Mouse (Mus musculus): ENCODE data around the gene Tgfbrap1. TPM values are rescaled to one million over a fixed set of nuclear protein-coding genes. Genes with fewer than 3 reads are reported as not detected.

Gene Tgfbrap1
- polyA plus RNA-seq, 1 experiment from 2014 or later, result 21.9 TPM

DNA sequence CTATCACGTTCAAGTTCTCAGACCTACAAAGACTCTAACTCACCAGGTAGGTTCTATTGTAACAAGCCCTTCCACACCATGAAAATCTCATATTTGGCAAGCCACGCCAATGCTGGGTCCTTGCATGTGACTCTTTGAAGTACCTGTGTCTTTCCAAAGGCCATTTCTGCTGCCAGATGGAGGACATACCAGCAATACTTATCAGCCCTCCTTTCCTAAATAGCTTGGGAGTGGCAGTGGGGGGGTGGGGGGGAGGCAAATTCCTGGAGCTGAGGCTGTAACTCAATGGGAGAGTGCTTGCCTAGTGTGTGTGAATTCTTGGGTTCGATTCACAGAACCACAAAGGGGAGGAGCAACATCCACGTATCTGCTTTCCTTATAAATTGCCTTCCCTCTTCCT is 26.3 kb upstream of the Tgfbrap1 start:
- ATAC-seq (ENCODE audit: low FRiP score, low TSS enrichment) (no peak), DNase-seq (no peak)
- Histone ChIP-seq H3K9me3 (ENCODE audit: control insufficient read depth, low read length) (no peaks in the 10 kb centered on the region), H3K9ac (replicated peaks; ENCODE audit: low read length) (no peak overlapping the region), H3K4me2 (ENCODE audit: low read length) (no peak overlapping the region), H3K36me3 (ENCODE audit: control insufficient read depth, insufficient read depth, low read length) (no peaks in the 10 kb centered on the region), H3K4me3 (replicated peaks; ENCODE audit: low read depth, low read length) (no peak overlapping the region), H3K27me3 (ENCODE audit: control insufficient read depth, insufficient read depth, low read length) (no peaks in the 10 kb centered on the region), H3K4me1 (ENCODE audit: control insufficient read depth, insufficient read depth, low read length) (no peaks in the 10 kb centered on the region), H3K27ac (replicated peaks; ENCODE audit: low read depth, low read length) (no peak overlapping the region)
- 87% methylated on average over 4 of the region's 4 CpGs for WGBS

DNA sequence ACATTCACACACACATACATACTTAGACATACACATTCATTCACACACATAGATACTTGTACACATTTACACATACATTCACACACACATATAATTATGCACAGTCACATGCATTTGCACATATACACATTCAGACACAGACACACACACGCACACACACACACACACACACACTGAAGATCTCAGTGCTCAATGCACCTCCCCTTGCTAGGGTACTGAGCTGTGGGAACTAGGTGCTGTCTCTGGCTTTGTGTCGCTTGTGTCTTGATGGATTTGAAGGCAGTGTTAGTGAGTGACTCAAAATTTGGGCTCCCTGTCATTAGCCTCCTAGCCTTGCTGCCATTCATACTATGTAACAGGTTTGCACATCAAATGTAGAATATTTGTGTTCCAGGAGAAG is 24.2 kb upstream of the Tgfbrap1 start:
- H3K9ac ChIP-seq (replicated peaks; ENCODE audit: low read length), result no peak overlapping the region
- H3K4me1 ChIP-seq (ENCODE audit: control insufficient read depth, insufficient read depth, low read length), result no peaks in the 10 kb centered on the region
- no peak overlapping the region for H3K27ac ChIP-seq (replicated peaks; ENCODE audit: low read depth, low read length)
- DNase-seq (no peak), ATAC-seq (ENCODE audit: low FRiP score, low TSS enrichment) (no peak)
- H3K36me3 ChIP-seq (ENCODE audit: control insufficient read depth, insufficient read depth, low read length), result peaks cover 8% of the 10 kb centered on the region
- H3K27me3 ChIP-seq (ENCODE audit: control insufficient read depth, insufficient read depth, low read length), result no peaks in the 10 kb centered on the region
- H3K4me2 ChIP-seq (ENCODE audit: low read length), result no peak overlapping the region
- no peak overlapping the region for H3K4me3 ChIP-seq (replicated peaks; ENCODE audit: low read depth, low read length)
- no peaks in the 10 kb centered on the region for H3K9me3 ChIP-seq (ENCODE audit: control insufficient read depth, low read length)
- 94% methylated on average over 2 of the region's 2 CpGs for WGBS

DNA sequence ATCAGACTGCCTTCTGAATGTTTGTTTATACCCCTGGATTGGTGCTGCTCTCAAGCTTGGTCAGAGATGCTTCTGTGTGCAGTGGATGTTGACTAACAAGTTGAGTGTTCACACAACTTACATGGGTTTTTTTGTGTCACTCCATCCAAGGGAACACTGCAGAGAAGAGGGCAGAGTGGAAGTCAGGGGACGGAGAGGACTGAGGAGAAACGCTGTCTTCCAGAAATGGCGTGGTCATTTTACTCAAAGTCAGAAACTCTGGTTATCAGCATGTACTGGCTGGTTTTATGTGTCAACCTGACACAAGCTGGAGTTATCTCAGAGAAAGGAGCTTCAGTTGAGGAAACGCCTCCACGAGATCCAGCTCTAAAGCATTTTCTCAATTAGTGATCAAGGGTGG is 22.5 kb upstream of the Tgfbrap1 start:
- H3K9me3 ChIP-seq (ENCODE audit: control insufficient read depth, low read length), result no peaks in the 10 kb centered on the region
- H3K4me1 ChIP-seq (ENCODE audit: control insufficient read depth, insufficient read depth, low read length), result no peaks in the 10 kb centered on the region
- no peak for DNase-seq

GRCm38 (mm10) chr1:43117435-43117834 is 19.0 kb upstream of the Tgfbrap1 start:
- H3K9ac ChIP-seq (replicated peaks; ENCODE audit: low read length), result no peak overlapping the region
- ATAC-seq (ENCODE audit: low FRiP score, low TSS enrichment), result no peak
- H3K36me3 ChIP-seq (ENCODE audit: control insufficient read depth, insufficient read depth, low read length), result peaks cover 46% of the 10 kb centered on the region
- no peak for DNase-seq
- H3K4me3 ChIP-seq (replicated peaks; ENCODE audit: low read depth, low read length), result no peak overlapping the region
- H3K27ac ChIP-seq (replicated peaks; ENCODE audit: low read depth, low read length), result no peak overlapping the region
- 97% methylated on average over 8 of the region's 8 CpGs for WGBS
- H3K27me3 ChIP-seq (ENCODE audit: control insufficient read depth, insufficient read depth, low read length), result no peaks in the 10 kb centered on the region
- no peak overlapping the region for H3K4me2 ChIP-seq (ENCODE audit: low read length)
- no peaks in the 10 kb centered on the region for H3K9me3 ChIP-seq (ENCODE audit: control insufficient read depth, low read length)
- H3K4me1 ChIP-seq (ENCODE audit: control insufficient read depth, insufficient read depth, low read length), result no peaks in the 10 kb centered on the region

More for the DNA sequence above, 22.5 kb upstream of the Tgfbrap1 start:
- H3K27ac ChIP-seq (replicated peaks; ENCODE audit: low read depth, low read length), result no peak overlapping the region
- peaks cover 18% of the 10 kb centered on the region for H3K36me3 ChIP-seq (ENCODE audit: control insufficient read depth, insufficient read depth, low read length)
- no peak overlapping the region for H3K4me2 ChIP-seq (ENCODE audit: low read length)
- no peak overlapping the region for H3K4me3 ChIP-seq (replicated peaks; ENCODE audit: low read depth, low read length)
- 95% methylated on average over 5 of the region's 5 CpGs for WGBS
- H3K27me3 ChIP-seq (ENCODE audit: control insufficient read depth, insufficient read depth, low read length), result no peaks in the 10 kb centered on the region
- no peak for ATAC-seq (ENCODE audit: low FRiP score, low TSS enrichment)
- H3K9ac ChIP-seq (replicated peaks; ENCODE audit: low read length), result no peak overlapping the region

- Histone ChIP-seq H3K27me3 (ENCODE audit: control insufficient read depth, insufficient read depth, low read length) (no peaks in the 10 kb centered on the region), H3K4me2 (ENCODE audit: low read length) (no peak overlapping the region), H3K4me3 (replicated peaks; ENCODE audit: low read depth, low read length) (no peak overlapping the region), H3K36me3 (ENCODE audit: control insufficient read depth, insufficient read depth, low read length) (peaks cover 67% of the 10 kb centered on the region), H3K9me3 (ENCODE audit: control insufficient read depth, low read length) (no peaks in the 10 kb centered on the region), H3K4me1 (ENCODE audit: control insufficient read depth, insufficient read depth, low read length) (no peaks in the 10 kb centered on the region), H3K9ac (replicated peaks; ENCODE audit: low read length) (no peak overlapping the region), H3K27ac (replicated peaks; ENCODE audit: low read depth, low read length) (no peak overlapping the region)
- DNase-seq (peak; percentile 85), ATAC-seq (ENCODE audit: low FRiP score, low TSS enrichment) (no peak)
- whole genome bisulfite sequencing, result 90% methylated on average over 2 of the region's 2 CpGs
Observed at GRCm38 (mm10) chr1:43112882-43113281, 14.4 kb upstream of the Tgfbrap1 start.

GRCm38 (mm10) chr1:43110556-43110955 is 12.1 kb upstream of the Tgfbrap1 start:
- H3K27ac ChIP-seq (replicated peaks; ENCODE audit: low read depth, low read length), result no peak overlapping the region
- H3K4me2 ChIP-seq (ENCODE audit: low read length), result no peak overlapping the region
- H3K36me3 ChIP-seq (ENCODE audit: control insufficient read depth, insufficient read depth, low read length), result peaks cover 61% of the 10 kb centered on the region
- no peaks in the 10 kb centered on the region for H3K9me3 ChIP-seq (ENCODE audit: control insufficient read depth, low read length)
- WGBS, result 61% methylated on average over 4 of the region's 4 CpGs
- H3K27me3 ChIP-seq (ENCODE audit: control insufficient read depth, insufficient read depth, low read length), result no peaks in the 10 kb centered on the region
- H3K4me3 ChIP-seq (replicated peaks; ENCODE audit: low read depth, low read length), result no peak overlapping the region
- DNase-seq (peak; percentile 52), ATAC-seq (ENCODE audit: low FRiP score, low TSS enrichment) (no peak)
- no peak overlapping the region for H3K9ac ChIP-seq (replicated peaks; ENCODE audit: low read length)
- no peaks in the 10 kb centered on the region for H3K4me1 ChIP-seq (ENCODE audit: control insufficient read depth, insufficient read depth, low read length)

DNA sequence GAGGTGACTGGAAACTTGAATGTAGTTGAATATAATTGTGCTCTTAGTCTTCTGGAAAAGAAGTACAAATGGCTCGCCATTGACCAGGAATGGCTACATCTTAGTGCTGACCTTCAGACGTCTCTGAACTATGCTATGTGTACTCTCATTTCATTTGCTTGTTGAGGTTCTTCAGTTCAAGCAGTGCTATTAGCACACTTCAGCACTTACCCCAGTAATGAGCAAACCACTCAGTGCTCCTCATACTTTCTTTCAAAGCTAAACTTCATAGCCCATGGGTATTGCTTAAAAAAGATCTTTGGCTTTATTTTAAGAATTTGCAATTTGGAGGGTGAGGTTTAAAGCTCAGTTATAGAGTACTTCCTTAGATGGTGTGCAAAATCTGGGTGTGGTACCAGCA is 10.3 kb upstream of the Tgfbrap1 start:
- DNase-seq, result no peak
- no peak for ATAC-seq (ENCODE audit: low FRiP score, low TSS enrichment)
- Histone ChIP-seq H3K4me2 (ENCODE audit: low read length) (no peak overlapping the region), H3K27me3 (ENCODE audit: control insufficient read depth, insufficient read depth, low read length) (no peaks in the 10 kb centered on the region), H3K4me1 (ENCODE audit: control insufficient read depth, insufficient read depth, low read length) (no peaks in the 10 kb centered on the region), H3K9me3 (ENCODE audit: control insufficient read depth, low read length) (no peaks in the 10 kb centered on the region), H3K9ac (replicated peaks; ENCODE audit: low read length) (no peak overlapping the region), H3K27ac (replicated peaks; ENCODE audit: low read depth, low read length) (no peak overlapping the region), H3K4me3 (replicated peaks; ENCODE audit: low read depth, low read length) (no peak overlapping the region), H3K36me3 (ENCODE audit: control insufficient read depth, insufficient read depth, low read length) (peaks cover 45% of the 10 kb centered on the region)
- 90% methylated on average over 2 of the region's 2 CpGs for WGBS

- H3K9ac ChIP-seq (replicated peaks; ENCODE audit: low read length), result no peak overlapping the region
- peaks cover 26% of the 10 kb centered on the region for H3K4me1 ChIP-seq (ENCODE audit: control insufficient read depth, insufficient read depth, low read length)
- ATAC-seq (ENCODE audit: low FRiP score, low TSS enrichment) (no peak), DNase-seq (no peak)
- no peak overlapping the region for H3K4me2 ChIP-seq (ENCODE audit: low read length)
- H3K36me3 ChIP-seq (ENCODE audit: control insufficient read depth, insufficient read depth, low read length), result no peaks in the 10 kb centered on the region
- no peak overlapping the region for H3K27ac ChIP-seq (replicated peaks; ENCODE audit: low read depth, low read length)
- no peak overlapping the region for H3K4me3 ChIP-seq (replicated peaks; ENCODE audit: low read depth, low read length)
- no peaks in the 10 kb centered on the region for H3K9me3 ChIP-seq (ENCODE audit: control insufficient read depth, low read length)
- 82% methylated on average over 2 of the region's 2 CpGs for WGBS
- H3K27me3 ChIP-seq (ENCODE audit: control insufficient read depth, insufficient read depth, low read length), result no peaks in the 10 kb centered on the region
Observed at GRCm38 (mm10) chr1:43094206-43094605, 4.2 kb downstream of the Tgfbrap1 start.

DNA sequence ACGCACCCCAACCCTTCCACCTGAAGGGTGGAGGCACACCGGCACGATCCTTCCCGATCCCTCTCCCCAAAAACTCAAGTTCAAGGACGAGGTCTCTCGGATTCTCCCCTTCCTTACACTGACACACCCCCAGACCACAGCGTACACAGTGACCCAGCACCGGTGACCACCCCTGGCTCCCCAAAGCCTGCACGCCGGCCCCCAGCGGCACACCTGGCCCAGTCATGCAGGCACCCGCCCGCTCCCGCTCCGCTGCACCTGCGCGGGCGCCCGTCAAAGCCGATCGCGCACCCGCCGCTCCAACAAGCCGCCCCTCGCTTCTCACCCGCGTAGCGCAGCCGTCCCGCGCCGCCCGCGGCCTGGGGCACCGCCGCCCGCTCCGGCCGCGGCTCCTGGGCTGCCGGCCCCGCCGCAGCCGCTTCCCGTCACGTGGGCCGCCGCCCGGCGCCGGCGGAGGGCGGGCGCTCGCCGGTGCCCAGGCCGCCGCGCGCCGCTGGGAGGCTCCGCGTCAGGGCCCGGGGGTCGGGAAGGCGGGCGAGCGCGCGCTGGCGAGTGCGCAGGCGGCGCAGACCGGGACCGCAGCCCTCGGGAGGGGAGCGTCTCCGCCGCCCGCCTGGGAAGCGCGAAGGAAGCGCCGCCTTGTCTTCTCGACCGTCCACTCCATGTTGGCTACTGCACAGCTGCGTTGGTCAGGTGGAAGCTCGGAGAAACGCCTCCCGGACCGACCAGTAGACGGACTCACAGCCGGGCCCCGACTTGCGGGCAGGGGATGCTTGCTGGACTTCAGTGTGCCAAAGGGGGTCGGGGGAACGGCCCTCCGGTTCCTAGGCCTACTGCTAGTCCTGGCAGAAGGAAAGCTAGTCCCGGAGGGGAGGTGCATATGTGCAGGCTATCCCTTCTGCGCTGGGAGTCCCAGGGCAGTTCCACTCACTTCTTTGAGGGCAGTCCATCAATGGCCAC is 6.1 kb downstream of the Tgfbrap1 start:
- Histone ChIP-seq H3K36me3 (ENCODE audit: control insufficient read depth, insufficient read depth, low read length) (0 out of 2 replicates have a peak, but pooled peaks cover 2% of the 10 kb centered on the region), H3K27ac (replicated peaks; ENCODE audit: low read depth, low read length) (peak overlapping the region; percentile 88), H3K4me3 (replicated peaks; ENCODE audit: low read depth, low read length) (peak overlapping the region; percentile 71), H3K9ac (replicated peaks; ENCODE audit: low read length) (peak overlapping the region; percentile 92), H3K4me1 (ENCODE audit: control insufficient read depth, insufficient read depth, low read length) (peaks cover 23% of the 10 kb centered on the region), H3K9me3 (ENCODE audit: control insufficient read depth, low read length) (no peaks in the 10 kb centered on the region), H3K27me3 (ENCODE audit: control insufficient read depth, insufficient read depth, low read length) (no peaks in the 10 kb centered on the region), H3K4me2 (ENCODE audit: low read length) (peak overlapping the region; percentile 82)
- peak; percentile 87 for DNase-seq
- peak; percentile 89 for ATAC-seq (ENCODE audit: low FRiP score, low TSS enrichment)
- under 1% methylated on average over 102 of the region's 102 CpGs for WGBS

All from midbrain, embryonic 14.5 days (tissue).